Mouse (Mus musculus): ENCODE measurements around the gene Tango6.
A peak's percentile ranks its signal among the peaks of the same experiment; 100 is the strongest.

Gene Tango6

GRCm38 (mm10) chr8:106701360-106701759, 18.5 kb downstream of the Tango6 start:
- no peak for DNase-seq

GRCm38 (mm10) chr8:106704199-106704900, 21.5 kb downstream of the Tango6 start:
- DNase-seq, result no peak

DNA sequence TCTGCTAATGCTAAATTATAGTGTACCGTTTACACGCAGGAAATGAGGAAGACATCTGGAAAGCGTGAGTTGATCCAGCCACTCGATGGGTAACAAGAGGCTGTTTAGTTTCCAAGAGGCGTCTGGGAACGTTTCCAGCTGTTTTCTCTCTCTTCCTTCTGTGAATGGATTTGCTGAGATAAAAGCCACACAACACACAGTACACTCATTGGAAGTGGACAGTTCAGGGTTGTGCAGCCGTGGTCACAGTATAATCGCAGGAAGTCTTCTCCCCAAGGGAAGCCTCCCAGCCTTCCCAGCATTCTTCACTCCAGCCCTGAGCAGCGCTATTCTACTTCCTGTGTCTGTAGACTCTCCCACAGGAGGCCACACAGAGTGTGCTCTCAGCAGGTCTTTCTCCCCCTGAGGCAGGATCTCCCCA, 22.0 kb downstream of the Tango6 start:
- no peak for DNase-seq

DNA sequence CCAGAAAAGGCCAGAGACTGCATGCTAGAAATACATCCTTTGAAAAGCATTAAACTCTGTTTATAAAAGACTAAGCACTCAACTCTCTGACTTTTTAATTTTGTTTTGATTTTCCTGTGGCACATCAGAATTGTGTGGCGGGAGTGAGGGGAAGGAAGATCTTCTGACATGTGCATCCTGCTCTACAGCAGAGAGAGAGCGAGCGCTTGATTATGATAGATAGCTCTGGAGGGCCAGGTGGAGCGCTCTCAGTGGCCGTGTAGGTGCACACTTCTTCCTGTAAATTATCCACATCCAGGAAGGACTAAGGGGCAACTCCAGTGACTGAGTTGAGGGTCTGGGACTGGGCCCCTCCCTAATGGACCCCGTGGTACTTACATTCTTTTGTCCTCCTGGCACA, 23.3 kb downstream of the Tango6 start:
- DNase-seq, result no peak

DNA sequence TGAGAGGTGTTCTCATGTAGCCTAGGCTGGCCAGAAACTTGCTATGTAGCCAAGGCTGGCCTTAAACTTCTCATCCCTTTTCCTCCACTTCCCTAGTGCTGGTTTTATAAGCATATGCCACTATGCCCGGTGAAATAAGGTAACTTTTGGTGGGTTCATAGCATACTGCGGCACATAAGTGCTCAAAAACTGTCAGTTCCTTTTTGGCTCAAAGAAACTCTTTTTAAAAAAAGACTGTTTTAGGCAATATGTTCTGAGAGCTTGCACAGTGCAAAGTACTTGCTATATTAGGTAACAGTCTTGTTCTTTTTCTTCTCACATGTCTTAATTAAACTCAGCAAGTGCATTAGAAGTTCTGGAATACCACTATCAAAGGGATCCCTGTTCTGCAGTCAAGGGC, 27.1 kb downstream of the Tango6 start:
- DNase-seq, result no peak

DNA sequence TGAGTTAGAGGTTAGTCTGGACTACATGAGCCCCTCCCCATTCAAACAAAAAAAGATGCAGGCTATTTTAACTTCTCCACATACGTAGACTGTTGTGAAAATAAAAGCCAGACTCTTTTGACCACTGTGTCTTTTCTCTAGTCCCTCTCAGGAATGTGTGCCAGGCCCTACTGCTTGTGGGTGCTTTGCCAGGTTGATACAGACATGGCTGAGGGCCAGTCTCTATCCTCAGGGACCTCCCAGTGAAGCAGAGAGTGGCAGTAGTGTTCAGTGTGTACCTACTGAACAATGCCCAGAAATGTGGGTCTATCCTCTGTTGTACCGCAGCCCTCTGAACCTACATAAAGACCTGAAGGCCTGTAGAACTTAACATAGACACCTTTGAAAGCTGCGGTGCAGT, 29.6 kb downstream of the Tango6 start:
- DNase-seq, result no peak

GRCm38 (mm10) chr8:106714297-106714696, 31.4 kb downstream of the Tango6 start:
- no peak for DNase-seq

DNA sequence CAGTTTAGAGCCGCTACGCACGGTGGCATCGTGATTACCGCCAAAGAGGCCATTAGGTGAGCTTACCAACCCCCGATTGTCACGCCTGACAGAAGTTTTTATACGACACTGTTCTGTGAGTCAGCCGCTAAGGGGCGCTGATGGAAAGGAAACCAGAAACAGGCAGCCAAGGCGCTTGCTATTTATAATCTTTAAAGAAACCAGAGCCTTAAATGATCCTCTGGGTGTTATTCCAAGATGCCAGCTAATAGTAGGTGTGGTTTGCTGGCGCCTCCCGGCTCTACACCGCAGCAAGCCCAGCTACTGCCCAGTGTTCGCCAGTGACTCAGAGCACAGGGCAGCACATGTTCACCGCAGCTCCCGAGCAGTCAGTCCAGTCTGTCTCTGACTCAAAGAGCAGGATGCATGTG, 35.2 kb downstream of the Tango6 start:
- peak; percentile 68 for DNase-seq

DNA sequence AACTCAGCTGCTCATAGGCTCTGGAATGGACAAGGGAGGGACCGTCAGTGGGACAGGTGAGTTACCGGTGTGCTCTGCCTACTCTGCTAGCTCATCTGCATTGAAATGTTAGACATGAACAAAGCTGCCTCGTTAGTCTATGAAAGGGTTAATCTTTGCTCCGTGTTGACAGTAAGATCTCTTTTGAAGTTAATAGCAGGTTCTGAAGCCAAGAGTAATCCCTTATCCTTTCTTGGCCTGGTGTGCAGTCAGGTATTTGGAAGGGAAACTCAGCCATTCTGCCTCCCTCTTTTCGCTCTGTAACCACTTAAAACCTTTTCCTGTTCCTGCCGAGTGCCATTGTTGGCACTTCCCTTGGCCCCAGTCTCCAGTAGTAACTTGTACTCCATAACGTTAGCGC, 38.1 kb downstream of the Tango6 start:
- no peak for DNase-seq

DNA sequence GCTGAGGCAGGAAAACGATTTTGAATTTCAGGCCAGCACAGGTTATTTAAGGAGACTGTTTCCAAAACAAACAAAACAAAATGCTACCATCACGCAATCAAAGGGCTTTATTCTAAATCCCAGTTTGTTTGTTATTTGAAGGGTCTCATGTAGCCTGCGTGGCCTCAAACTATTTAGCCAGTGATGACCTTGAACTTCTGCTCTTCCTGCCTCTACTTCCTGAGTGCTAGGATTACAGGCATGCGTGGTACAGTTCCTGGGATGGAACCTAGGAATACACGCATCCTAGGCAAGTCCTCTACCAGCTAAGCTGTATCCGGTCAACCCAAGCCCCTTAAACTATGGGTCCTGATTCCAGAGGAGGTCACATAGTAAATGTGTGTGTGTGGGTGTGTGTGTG, 39.6 kb downstream of the Tango6 start:
- no peak for DNase-seq

DNA sequence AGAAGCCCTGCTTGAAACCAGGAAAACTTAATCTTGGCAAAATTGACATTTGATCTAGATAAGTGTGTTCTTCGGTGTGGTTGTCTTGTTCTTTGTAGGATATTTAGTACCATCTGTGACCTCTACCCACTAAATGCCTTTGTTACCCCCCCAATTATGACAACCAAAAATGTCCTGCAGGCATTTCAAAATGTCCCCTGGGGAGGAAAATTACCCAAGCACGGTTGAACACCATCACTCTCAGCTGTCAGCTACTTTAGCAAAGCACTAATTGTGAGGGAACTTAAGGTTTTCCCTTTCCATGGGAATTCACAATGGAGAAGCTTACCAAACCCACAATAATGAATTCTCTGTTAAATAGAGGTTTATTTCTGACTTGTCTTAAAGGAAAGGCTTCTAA, 41.1 kb downstream of the Tango6 start:
- DNase-seq, result no peak

- no peak for DNase-seq
These were observed 43.7 kb downstream of the Tango6 start for GRCm38 (mm10) chr8:106726551-106726950.

- DNase-seq, result no peak
These were observed 44.5 kb downstream of the Tango6 start for GRCm38 (mm10) chr8:106727241-106727835.

DNA sequence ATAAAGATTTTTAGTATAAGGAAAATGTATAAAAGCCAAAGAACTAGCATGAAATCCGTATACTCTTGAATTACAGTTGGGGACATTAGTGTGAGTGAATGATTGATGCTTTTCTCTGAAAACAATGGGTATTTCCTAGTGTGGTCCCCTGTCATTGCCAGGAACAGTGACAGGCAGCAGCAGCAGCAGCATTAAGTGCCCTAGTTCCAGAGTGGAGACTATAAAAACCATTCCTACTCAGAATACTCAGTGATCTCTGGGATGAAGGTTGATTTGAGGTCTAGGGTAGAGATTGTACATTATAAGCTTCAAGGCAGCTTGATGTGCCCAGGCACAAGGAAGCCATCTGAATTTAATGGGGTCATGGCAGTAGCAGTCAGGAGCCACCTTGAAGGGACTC, 45.0 kb downstream of the Tango6 start:
- DNase-seq, result no peak

DNA sequence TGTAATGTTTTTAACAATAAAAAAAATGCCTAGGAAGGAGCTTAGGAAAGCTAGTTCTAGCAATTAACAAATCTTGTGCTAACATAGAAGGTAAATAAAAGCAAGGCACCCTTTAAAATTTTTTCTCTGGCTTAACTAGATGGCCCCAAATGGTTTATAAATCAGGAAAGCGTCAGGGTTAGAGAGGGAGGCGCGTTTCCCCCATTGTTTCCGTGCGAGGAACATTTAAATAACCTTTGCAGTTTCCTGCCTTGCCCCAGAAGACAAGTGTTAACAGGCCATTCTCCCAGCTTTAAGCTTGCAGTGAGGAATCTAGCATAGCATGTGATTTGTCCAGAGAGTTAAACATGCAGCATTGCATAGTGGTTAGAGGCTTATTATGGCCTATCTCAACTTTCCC, 50.1 kb downstream of the Tango6 start:
- no peak for DNase-seq

GRCm38 (mm10) chr8:106733703-106734102, 50.8 kb downstream of the Tango6 start:
- no peak for DNase-seq

- DNase-seq, result no peak
These were observed 51.4 kb downstream of the Tango6 start for GRCm38 (mm10) chr8:106734222-106734621.

GRCm38 (mm10) chr8:106736861-106737662, 54.2 kb downstream of the Tango6 start:
- DNase-seq, result no peak

GRCm38 (mm10) chr8:106737846-106738245, 55.0 kb downstream of the Tango6 start:
- no peak for DNase-seq

DNA sequence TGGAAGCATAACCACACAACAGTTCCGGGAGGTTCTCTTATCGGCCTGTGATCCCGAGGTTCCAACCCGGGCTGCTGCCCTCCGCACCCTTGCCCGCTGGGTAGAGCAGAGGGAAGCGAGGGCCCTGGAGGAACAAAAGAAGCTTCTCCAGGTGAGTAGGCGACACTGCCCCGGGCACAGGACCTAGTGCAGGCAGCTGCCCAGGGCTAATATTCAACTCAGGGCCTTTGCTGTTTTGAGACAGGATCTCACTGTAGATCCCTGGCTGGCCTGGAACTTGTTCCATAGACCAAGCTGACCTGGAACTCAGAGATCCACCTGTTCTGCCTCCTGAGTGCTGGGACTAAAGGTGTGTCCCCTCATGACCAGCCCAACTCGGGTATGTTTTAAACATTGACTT, 59.5 kb downstream of the Tango6 start:
- no peak for DNase-seq

GRCm38 (mm10) chr8:106743361-106743760, 60.5 kb downstream of the Tango6 start:
- DNase-seq, result no peak

DNA sequence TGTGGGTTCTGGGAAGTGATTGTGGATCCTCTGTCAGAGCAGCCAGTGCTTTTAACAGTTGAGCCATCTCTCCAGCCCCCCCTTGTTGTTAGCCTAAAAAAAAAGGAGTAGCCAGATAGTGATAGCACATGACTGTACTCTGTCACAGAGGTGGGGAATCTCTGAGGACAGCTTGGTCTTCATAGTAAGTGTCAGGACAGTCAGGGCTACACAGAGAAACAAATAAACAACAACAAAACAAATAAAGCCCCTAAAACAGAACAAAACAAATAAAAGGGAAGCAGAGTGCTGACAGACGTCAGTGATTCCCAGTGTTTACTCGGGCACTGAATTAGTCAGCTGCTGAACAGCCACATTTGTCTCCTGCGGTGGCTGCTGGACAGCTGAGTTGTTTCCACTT, 70.6 kb downstream of the Tango6 start:
- DNase-seq, result no peak

DNA sequence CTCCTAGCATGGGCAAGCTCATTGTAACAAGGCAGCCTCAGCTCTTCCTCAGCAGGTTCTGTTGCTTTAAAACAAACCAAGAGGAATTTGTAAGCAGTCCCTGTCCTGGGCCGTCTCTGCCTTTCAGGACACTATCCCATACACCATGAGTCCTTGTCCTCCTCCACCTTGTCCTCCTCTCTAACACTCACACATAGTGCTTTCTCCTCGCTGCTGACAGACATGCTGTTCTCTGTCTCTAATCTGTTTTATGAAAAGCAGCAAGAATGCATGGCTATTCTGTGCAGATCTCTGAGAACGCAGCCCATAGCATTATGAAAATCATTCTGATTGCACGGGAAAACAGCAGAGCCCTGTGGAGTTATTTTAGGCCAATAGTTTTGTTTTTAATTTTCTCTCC, 78.4 kb downstream of the Tango6 start:
- DNase-seq, result no peak

DNA sequence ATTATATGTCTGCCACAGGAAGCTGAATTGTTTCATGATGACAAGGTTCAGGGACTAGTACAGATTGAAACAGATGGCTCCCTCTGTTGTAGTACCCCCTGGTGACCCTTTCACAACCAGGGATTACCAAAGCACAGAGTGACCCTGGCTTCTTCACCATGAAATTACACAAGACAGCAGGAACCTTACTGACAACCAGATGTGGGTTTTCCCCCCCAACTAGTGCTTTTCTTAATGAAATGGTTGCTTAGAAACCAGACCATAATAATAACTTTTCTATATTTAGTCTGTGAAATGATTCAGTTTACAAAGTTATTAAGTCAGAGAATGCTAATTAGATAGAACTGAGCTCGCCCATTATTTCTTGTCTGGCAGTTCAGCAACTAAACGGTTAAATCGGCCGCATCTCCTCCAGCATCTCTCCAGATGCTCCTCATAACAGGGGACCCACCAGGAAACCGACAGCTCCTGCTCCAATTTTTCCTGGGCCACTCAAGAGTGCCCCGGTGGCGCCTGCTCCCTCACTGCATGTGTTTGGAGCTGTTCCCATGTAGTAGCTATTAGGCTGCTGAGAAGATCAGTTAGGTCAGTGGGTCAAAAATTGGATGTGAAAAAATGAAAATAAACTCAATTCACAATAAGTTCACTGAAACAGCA, 79.1 kb downstream of the Tango6 start:
- DNase-seq, result no peak
